Mouse (Mus musculus): ENCODE data around the gene Cdkn1c. TPM values are rescaled to one million over a fixed set of nuclear protein-coding genes. Genes with fewer than 3 reads are reported as not detected.
A peak's percentile ranks its signal among the peaks of the same experiment; 100 is the strongest.

Gene Cdkn1c
- polyA plus RNA-seq, 1 experiment from 2014 or later: 942 TPM

GRCm38 (mm10) chr7:143437894-143438581 is 22.8 kb downstream of the Cdkn1c start:
- H3K27ac ChIP-seq (ENCODE audit: low read depth, low read length): peak overlapping the region; percentile 88
- ATAC-seq (ENCODE audit: low FRiP score): peak; percentile 88
- under 1% methylated on average over 54 of the region's 63 CpGs for WGBS
- H3K36me3 ChIP-seq (ENCODE audit: control insufficient read depth, insufficient read depth, low read length): no peaks in the 10 kb centered on the region
- H3K27me3 ChIP-seq (ENCODE audit: control insufficient read depth, insufficient read depth, low read length): peaks cover 5% of the 10 kb centered on the region
- no peaks in the 10 kb centered on the region for H3K9me3 ChIP-seq (ENCODE audit: control insufficient read depth, low read length)
- peak overlapping the region; percentile 36 for H3K4me3 ChIP-seq (ENCODE audit: low read depth, low read length)
- DNase-seq (ENCODE audit: low spot score): peak; percentile 87
- peaks cover 11% of the 10 kb centered on the region; the same call in 1 of the 2 replicates for H3K4me1 ChIP-seq (replicated peaks; ENCODE audit: control insufficient read depth, insufficient read depth, low read length)
- peak overlapping the region; percentile 72 for H3K4me2 ChIP-seq (replicated peaks; ENCODE audit: low read depth, low read length)
- peak overlapping the region; percentile 73 for H3K9ac ChIP-seq (ENCODE audit: low read depth, low read length)

GRCm38 (mm10) chr7:143437231-143437893 is 23.5 kb downstream of the Cdkn1c start:
- Histone ChIP-seq H3K27me3 (ENCODE audit: control insufficient read depth, insufficient read depth, low read length) (peaks cover 4% of the 10 kb centered on the region; the same call in 1 of the 2 replicates), H3K4me3 (ENCODE audit: low read depth, low read length) (peak overlapping the region; percentile 36), H3K9ac (ENCODE audit: low read depth, low read length) (peak overlapping the region; percentile 73), H3K27ac (ENCODE audit: low read depth, low read length) (peak overlapping the region; percentile 88), H3K4me2 (replicated peaks; ENCODE audit: low read depth, low read length) (peak overlapping the region; percentile 72), H3K4me1 (replicated peaks; ENCODE audit: control insufficient read depth, insufficient read depth, low read length) (peaks cover 11% of the 10 kb centered on the region; the same call in 1 of the 2 replicates), H3K9me3 (ENCODE audit: control insufficient read depth, low read length) (no peaks in the 10 kb centered on the region), H3K36me3 (ENCODE audit: control insufficient read depth, insufficient read depth, low read length) (no peaks in the 10 kb centered on the region)
- peak; percentile 72 for ATAC-seq (ENCODE audit: low FRiP score)
- DNase-seq (ENCODE audit: low spot score): peak; percentile 67
- WGBS: 16% methylated on average over 18 of the region's 18 CpGs

GRCm38 (mm10) chr7:143433331-143433730 is 27.5 kb downstream of the Cdkn1c start:
- H3K4me2 ChIP-seq (replicated peaks; ENCODE audit: low read depth, low read length): no peak overlapping the region
- no peaks in the 10 kb centered on the region for H3K9me3 ChIP-seq (ENCODE audit: control insufficient read depth, low read length)
- no peak for ATAC-seq (ENCODE audit: low FRiP score)
- DNase-seq (ENCODE audit: low spot score): no peak
- peaks cover 4% of the 10 kb centered on the region; the same call in 1 of the 2 replicates for H3K27me3 ChIP-seq (ENCODE audit: control insufficient read depth, insufficient read depth, low read length)
- H3K27ac ChIP-seq (ENCODE audit: low read depth, low read length): no peak overlapping the region
- 71% methylated on average over 7 of the region's 7 CpGs for WGBS
- no peaks in the 10 kb centered on the region for H3K36me3 ChIP-seq (ENCODE audit: control insufficient read depth, insufficient read depth, low read length)
- no peak overlapping the region for H3K4me3 ChIP-seq (ENCODE audit: low read depth, low read length)
- H3K9ac ChIP-seq (ENCODE audit: low read depth, low read length): no peak overlapping the region
- H3K4me1 ChIP-seq (replicated peaks; ENCODE audit: control insufficient read depth, insufficient read depth, low read length): peaks cover 5% of the 10 kb centered on the region; the same call in 1 of the 2 replicates

GRCm38 (mm10) chr7:143432631-143433030 is 28.2 kb downstream of the Cdkn1c start:
- no peak for DNase-seq (ENCODE audit: low spot score)
- Histone ChIP-seq H3K4me3 (ENCODE audit: low read depth, low read length) (no peak overlapping the region), H3K27ac (ENCODE audit: low read depth, low read length) (no peak overlapping the region), H3K9ac (ENCODE audit: low read depth, low read length) (no peak overlapping the region), H3K4me1 (replicated peaks; ENCODE audit: control insufficient read depth, insufficient read depth, low read length) (peaks cover 6% of the 10 kb centered on the region; the same call in 1 of the 2 replicates), H3K4me2 (replicated peaks; ENCODE audit: low read depth, low read length) (no peak overlapping the region), H3K36me3 (ENCODE audit: control insufficient read depth, insufficient read depth, low read length) (no peaks in the 10 kb centered on the region), H3K27me3 (ENCODE audit: control insufficient read depth, insufficient read depth, low read length) (peaks cover 4% of the 10 kb centered on the region; the same call in 1 of the 2 replicates), H3K9me3 (ENCODE audit: control insufficient read depth, low read length) (no peaks in the 10 kb centered on the region)
- WGBS: 72% methylated on average over 1 of the region's 1 CpGs
- ATAC-seq (ENCODE audit: low FRiP score): no peak

GRCm38 (mm10) chr7:143428814-143429499 is 31.9 kb downstream of the Cdkn1c start:
- Histone ChIP-seq H3K9ac (ENCODE audit: low read depth, low read length) (peak overlapping the region; percentile 29; the same call in 1 of the 2 replicates), H3K9me3 (ENCODE audit: control insufficient read depth, low read length) (no peaks in the 10 kb centered on the region), H3K36me3 (ENCODE audit: control insufficient read depth, insufficient read depth, low read length) (no peaks in the 10 kb centered on the region), H3K27me3 (ENCODE audit: control insufficient read depth, insufficient read depth, low read length) (peaks cover 4% of the 10 kb centered on the region; the same call in 1 of the 2 replicates), H3K4me2 (replicated peaks; ENCODE audit: low read depth, low read length) (no peak overlapping the region), H3K4me3 (ENCODE audit: low read depth, low read length) (no peak overlapping the region), H3K4me1 (replicated peaks; ENCODE audit: control insufficient read depth, insufficient read depth, low read length) (peaks cover 2% of the 10 kb centered on the region; the same call in 1 of the 2 replicates), H3K27ac (ENCODE audit: low read depth, low read length) (peak overlapping the region; percentile 76)
- peak; percentile 60 for DNase-seq (ENCODE audit: low spot score)
- WGBS: 29% methylated on average over 2 of the region's 2 CpGs
- ATAC-seq (ENCODE audit: low FRiP score): peak; percentile 66

- H3K36me3 ChIP-seq (ENCODE audit: control insufficient read depth, insufficient read depth, low read length): no peaks in the 10 kb centered on the region
- H3K4me3 ChIP-seq (ENCODE audit: low read depth, low read length): no peak overlapping the region
- no peaks in the 10 kb centered on the region for H3K9me3 ChIP-seq (ENCODE audit: control insufficient read depth, low read length)
- peaks cover 2% of the 10 kb centered on the region; the same call in 1 of the 2 replicates for H3K4me1 ChIP-seq (replicated peaks; ENCODE audit: control insufficient read depth, insufficient read depth, low read length)
- peaks cover 4% of the 10 kb centered on the region; the same call in 1 of the 2 replicates for H3K27me3 ChIP-seq (ENCODE audit: control insufficient read depth, insufficient read depth, low read length)
- H3K27ac ChIP-seq (ENCODE audit: low read depth, low read length): peak overlapping the region; percentile 76
- DNase-seq (ENCODE audit: low spot score): peak; percentile 85
- H3K9ac ChIP-seq (ENCODE audit: low read depth, low read length): peak overlapping the region; percentile 29; the same call in 1 of the 2 replicates
- WGBS: 22% methylated on average over 23 of the region's 23 CpGs
- no peak overlapping the region; the same call in 1 of the 2 replicates for H3K4me2 ChIP-seq (replicated peaks; ENCODE audit: low read depth, low read length)
- ATAC-seq (ENCODE audit: low FRiP score): peak; percentile 93
These were observed 32.6 kb downstream of the Cdkn1c start for GRCm38 (mm10) chr7:143428142-143428813.

GRCm38 (mm10) chr7:143419585-143420160 is 41.2 kb downstream of the Cdkn1c start:
- no peak overlapping the region for H3K4me2 ChIP-seq (replicated peaks; ENCODE audit: low read depth, low read length)
- DNase-seq (ENCODE audit: low spot score): no peak
- 76% methylated on average over 4 of the region's 4 CpGs for whole genome bisulfite sequencing
- no peaks in the 10 kb centered on the region; the same call in 1 of the 2 replicates for H3K4me1 ChIP-seq (replicated peaks; ENCODE audit: control insufficient read depth, insufficient read depth, low read length)
- no peaks in the 10 kb centered on the region for H3K36me3 ChIP-seq (ENCODE audit: control insufficient read depth, insufficient read depth, low read length)
- no peak overlapping the region for H3K9ac ChIP-seq (ENCODE audit: low read depth, low read length)
- no peaks in the 10 kb centered on the region for H3K9me3 ChIP-seq (ENCODE audit: control insufficient read depth, low read length)
- no peaks in the 10 kb centered on the region for H3K27me3 ChIP-seq (ENCODE audit: control insufficient read depth, insufficient read depth, low read length)
- H3K27ac ChIP-seq (ENCODE audit: low read depth, low read length): no peak overlapping the region
- H3K4me3 ChIP-seq (ENCODE audit: low read depth, low read length): no peak overlapping the region
- ATAC-seq (ENCODE audit: low FRiP score): no peak

DNA sequence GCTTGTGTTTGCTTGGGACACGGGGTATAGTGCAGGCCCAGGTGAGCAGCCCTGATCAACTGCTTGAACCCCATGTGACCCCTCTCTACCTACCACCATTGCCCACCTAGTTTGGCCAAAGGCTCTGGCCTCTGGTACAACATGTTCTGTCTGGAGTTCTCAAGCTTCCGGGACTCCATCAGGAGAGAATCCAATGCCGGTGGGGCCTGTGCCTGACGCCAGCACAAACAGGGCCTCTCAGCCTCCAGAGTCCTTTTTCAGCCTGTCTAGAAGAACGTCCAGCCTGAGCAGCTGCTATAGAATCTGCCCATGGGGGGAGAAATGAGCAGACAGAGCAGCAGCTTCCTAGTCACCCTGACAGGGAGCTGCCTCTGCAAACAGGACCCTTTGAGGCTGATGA is 43.0 kb downstream of the Cdkn1c start:
- no peaks in the 10 kb centered on the region; the same call in 1 of the 2 replicates for H3K4me1 ChIP-seq (replicated peaks; ENCODE audit: control insufficient read depth, insufficient read depth, low read length)
- H3K9ac ChIP-seq (ENCODE audit: low read depth, low read length): no peak overlapping the region
- H3K9me3 ChIP-seq (ENCODE audit: control insufficient read depth, low read length): no peaks in the 10 kb centered on the region
- no peaks in the 10 kb centered on the region for H3K27me3 ChIP-seq (ENCODE audit: control insufficient read depth, insufficient read depth, low read length)
- DNase-seq (ENCODE audit: low spot score): no peak
- 77% methylated on average over 5 of the region's 5 CpGs for WGBS
- no peak overlapping the region for H3K27ac ChIP-seq (ENCODE audit: low read depth, low read length)
- H3K4me3 ChIP-seq (ENCODE audit: low read depth, low read length): no peak overlapping the region
- ATAC-seq (ENCODE audit: low FRiP score): no peak
- H3K36me3 ChIP-seq (ENCODE audit: control insufficient read depth, insufficient read depth, low read length): no peaks in the 10 kb centered on the region
- H3K4me2 ChIP-seq (replicated peaks; ENCODE audit: low read depth, low read length): no peak overlapping the region
